Mouse (Mus musculus) layer of hippocampus, adult 18-20 months (tissue): ENCODE measurements around the gene Ghsr. TPM values are rescaled to one million over a fixed set of nuclear protein-coding genes. Genes with fewer than 3 reads are reported as not detected.
"Not testable (repeated sequence)": the region's sequence is repeated elsewhere in the genome, so short reads cannot be mapped to it uniquely, and the experiment has no call there.

ENCODE experiments used
- DNase-seq, 2 experiments: peaks; one replicate each; pipeline ENCODE4 v3.0.0; 2022; ENCODE audit warnings: low spot score in 2 of 2
- long read RNA-seq: library from polyadenylated mRNA; stranded (forward); transcript quantifications from one replicate; pipeline ENCODE4 v2.0.0, GENCODE M21; 2021
- total RNA-seq, 2 experiments: library from RNA; stranded (reverse); gene quantifications; 2 replicates each; pipeline ENCODE4 v1.2.3; 2021

Ghsr gene
- total RNA-seq, result 1 to 10 TPM; 1.4 to 1.7 TPM
- long read RNA-seq, partial matches to known transcripts, result 0 of 2 reads
- long read RNA-seq, other reads (novel, unspliced or antisense), result 2 of 2 reads

GRCm38 (mm10) chr3:27371276-27371621 is at the start of gene Ghsr:
Ghsr (plus strand) TSS chr3:27371351.
- no peak for DNase-seq

DNA sequence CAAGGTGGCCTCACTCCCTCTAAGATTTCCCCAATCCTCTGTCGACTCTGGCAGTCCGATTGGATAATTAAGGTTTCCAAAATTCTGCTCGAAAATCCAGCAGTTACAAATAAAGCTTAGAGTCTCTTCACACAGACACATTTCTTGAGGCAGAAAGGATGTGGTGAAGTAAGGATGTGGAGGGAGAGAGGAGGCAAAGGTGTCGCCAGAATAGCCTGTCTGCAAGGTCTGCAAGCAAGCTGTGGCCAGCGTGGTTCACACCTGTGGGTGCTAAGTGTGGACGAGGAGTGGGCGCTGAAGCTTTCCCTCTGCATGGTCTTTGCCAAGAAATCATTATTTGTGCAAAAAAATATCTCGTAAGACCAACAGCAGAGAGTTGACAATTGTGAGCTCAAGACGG is 48.6 kb upstream of the Ghsr start:
- no peak for DNase-seq

GRCm38 (mm10) chr3:27323551-27323950 is 47.6 kb upstream of the Ghsr start:
- no peak for DNase-seq

DNA sequence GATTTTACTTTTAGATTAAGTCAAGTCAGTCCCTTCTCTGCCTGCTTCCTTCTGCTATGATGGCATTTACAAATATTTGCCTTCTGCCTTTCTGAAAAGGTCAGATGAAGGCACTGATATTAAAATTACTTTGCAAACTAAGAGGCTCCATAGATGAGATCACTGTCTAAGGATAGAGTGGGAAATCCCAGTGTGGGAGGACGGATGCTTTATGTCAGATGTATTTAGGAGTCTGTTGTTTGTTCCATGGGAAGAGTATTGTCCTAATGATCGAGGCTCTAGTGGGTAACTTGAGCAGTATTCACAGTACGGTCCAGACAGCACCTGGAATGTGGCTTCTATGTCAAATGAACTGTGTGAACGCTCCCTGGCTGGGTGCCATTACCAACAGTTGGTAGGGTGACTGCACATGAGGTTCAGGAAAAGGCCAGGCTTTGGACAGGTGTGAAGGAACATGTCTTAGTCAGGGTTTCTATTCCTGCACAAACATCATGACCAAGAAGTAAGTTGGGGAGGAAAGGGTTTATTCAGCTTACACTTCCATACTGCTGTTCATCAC is 44.4 kb upstream of the Ghsr start:
- DNase-seq, result no peak

- no peak for DNase-seq
These were observed 40.4 kb upstream of the Ghsr start for GRCm38 (mm10) chr3:27330706-27331105.

DNA sequence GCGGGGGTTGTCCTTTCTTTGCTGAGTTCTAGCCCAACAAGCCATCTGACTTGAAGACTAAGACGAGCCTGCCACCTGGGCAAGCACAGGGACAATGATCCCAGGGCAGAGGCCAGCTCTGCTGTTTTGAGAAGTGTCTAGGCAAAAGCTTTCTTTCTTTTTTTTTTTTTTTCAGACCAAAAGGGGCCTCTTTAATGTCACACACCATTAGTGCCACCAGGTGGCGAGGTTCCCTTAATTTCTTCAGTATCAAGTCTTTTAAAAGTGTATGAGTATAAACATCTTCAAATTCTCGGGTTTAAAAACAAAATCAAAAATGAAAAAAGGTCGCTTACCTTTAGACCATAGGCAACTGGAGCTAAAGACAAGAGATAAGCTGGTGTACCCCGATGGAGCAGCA is 32.7 kb upstream of the Ghsr start:
- DNase-seq, result peak in 1 of 2 experiments; percentile 71

DNA sequence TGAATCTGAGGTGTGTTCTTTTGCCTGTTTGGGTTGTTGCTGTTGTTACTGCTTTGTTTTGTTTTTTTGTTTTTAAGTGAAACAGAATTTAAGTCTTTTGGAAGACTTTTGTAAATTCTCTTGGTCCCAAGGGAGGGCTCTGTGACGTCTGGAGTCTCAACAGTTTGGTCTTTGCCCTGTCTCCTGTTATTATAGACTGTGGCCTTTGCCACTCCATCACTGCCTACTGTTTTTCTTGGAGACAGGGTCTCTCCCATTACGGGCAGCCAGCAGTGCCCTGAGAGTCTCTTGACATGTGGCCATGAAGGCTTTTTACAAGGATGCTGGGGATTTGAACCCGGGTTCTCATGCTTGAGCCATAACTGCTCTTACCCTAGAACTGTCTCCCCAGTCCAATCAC is 32.3 kb upstream of the Ghsr start:
- no peak for DNase-seq

DNA sequence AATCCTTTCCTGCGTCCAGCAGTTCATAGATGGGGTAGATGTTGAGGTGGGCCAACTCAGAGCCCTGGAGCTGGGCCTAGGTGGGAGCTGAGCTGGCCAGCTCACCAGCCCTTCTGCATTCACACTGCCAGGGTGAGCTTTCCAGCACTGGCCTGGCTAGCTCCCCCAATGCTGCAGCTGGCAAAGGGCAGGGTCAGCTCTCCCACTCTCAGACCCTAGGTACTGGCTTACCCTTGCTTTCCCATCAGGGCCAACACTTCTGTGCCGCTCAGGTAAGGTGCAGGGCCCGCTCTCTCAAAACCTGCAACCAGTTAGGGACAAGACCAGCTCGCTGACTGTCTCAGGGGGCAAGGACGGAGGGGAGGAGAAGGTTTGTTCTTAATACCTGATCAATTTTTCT is 30.4 kb upstream of the Ghsr start:
- DNase-seq, result no peak

GRCm38 (mm10) chr3:27342462-27342861 is 28.7 kb upstream of the Ghsr start:
- no peak for DNase-seq

DNA sequence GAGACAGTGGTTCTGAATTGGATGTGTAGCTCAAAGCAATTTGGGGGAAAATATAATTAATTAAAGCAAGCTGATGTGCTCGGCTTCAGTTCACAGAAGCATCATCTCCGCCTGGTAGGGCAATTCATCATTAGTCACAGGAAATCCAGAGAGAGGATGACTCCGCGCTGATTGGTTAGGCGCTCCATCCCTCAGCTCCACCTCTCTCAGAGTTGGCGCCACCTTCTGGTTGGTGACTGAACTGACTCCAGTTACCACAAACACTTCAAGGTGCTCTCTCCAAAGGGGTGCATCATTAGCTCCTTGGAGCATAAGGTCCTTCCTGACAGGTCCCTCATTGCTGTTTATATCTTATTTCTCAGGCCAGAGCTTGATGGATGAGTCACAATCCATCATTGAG is 25.6 kb upstream of the Ghsr start:
- DNase-seq, result no peak

DNA sequence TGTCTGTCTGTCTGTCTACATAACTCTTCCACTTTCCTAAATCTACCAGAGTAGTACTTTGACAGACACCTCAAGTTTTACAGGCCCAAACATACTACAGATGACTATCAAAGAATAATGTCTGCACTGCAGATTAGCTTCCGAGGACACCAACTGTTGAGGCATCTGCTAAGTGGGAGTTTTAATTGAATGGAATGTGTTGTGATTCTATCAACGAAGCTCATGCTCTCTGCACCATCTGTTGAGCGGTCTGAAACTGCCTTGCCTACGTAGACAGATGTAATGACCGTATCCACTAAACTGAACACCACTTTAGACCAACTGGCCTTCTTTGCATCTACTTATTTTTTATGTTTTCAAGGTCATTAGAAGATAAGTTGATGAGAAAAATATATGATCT is 22.7 kb upstream of the Ghsr start:
- peak; percentile 79 to 95 for DNase-seq

- DNase-seq, result no peak
These were observed 20.0 kb upstream of the Ghsr start for GRCm38 (mm10) chr3:27351105-27351504.

DNA sequence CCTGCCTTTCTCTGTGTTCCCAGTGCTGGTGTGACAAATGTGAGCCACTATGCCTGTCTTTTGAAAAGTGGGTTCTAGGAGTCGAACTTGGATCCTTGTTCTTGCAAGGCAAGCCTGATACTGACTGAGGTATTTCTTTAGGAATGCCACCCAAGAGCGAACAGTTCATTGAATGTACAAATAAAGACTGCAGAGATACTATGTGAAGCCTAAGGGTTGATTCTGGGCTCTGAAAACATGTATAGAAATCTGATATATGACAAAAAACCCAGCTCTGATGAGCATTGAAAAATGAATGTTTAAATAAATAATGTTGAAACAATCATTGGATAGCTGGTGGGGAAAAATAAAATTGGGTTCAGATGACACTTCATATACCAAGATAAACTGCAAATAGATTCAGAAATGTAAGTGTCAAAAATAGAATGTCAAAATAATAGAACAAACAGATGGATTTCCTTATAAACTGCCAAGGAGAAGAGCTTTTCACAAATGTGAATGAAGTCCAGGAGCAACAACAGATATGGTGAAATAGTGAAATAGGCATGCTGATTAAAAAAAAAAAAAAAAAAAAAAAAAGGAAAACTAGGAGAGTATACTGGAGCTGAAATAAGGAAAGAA is 11.9 kb upstream of the Ghsr start:
- no peak for DNase-seq

DNA sequence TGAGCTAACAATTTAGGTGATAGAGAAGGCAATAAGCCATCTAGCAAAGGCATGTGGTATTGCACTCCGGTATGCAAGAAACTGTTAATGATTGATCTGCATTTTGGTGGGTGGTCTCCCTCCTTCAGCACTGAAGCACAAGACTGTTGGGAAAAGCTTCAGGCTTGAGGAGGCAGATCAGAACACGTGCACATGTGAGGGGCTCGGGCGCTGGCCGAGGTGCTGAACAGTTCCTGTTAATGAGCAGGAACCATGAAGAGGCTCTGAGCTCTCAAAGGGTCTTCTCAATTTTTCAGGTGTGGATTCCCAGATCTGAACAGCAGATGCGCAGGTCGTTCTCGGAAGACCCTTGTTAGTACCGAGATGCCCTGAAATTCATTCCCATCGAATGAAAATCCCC is 1.0 kb upstream of the Ghsr start:
- no peak for DNase-seq

- DNase-seq, result no peak
These were observed 422 bp upstream of the Ghsr start for GRCm38 (mm10) chr3:27370582-27371275.

DNA sequence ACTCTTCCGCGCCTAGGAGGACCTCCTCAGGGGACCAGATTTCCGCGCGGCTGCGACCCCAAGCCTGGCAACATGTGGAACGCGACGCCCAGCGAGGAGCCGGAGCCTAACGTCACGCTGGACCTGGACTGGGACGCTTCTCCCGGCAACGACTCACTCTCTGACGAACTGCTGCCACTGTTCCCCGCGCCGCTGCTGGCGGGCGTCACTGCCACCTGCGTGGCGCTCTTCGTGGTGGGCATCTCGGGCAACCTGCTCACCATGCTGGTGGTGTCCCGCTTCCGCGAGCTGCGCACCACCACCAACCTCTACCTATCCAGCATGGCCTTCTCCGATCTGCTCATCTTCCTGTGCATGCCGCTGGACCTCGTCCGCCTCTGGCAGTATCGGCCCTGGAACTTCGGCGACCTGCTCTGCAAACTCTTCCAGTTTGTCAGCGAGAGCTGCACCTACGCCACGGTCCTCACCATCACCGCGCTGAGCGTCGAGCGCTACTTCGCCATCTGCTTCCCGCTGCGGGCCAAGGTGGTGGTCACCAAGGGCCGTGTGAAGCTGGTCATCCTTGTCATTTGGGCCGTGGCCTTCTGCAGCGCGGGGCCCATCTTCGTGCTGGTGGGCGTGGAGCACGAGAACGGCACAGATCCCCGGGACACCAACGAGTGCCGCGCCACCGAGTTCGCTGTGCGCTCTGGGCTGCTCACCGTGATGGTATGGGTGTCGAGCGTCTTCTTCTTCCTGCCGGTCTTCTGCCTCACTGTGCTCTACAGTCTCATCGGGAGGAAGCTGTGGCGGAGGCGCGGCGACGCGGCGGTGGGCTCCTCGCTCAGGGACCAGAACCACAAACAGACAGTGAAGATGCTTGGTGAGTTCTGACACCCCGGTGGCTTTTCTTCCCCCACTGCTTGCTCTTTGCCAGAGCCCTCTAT is 837 bp downstream of the Ghsr start:
- no peak for DNase-seq

DNA sequence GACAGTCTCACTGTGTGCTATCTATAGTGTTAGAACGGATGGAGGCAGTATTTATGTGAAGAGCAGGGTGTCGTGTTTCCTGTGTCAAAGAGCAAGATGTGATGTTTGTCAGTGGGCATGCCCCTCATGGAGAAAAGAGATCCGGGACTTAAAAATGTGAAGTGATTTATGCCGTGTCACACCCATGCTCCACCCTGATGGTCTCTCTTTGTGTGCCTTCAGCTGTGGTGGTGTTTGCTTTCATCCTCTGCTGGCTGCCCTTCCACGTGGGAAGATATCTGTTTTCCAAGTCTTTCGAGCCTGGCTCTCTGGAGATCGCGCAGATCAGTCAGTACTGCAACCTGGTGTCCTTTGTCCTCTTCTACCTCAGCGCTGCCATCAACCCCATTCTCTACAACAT is 3.2 kb downstream of the Ghsr start:
- DNase-seq, result no peak

DNA sequence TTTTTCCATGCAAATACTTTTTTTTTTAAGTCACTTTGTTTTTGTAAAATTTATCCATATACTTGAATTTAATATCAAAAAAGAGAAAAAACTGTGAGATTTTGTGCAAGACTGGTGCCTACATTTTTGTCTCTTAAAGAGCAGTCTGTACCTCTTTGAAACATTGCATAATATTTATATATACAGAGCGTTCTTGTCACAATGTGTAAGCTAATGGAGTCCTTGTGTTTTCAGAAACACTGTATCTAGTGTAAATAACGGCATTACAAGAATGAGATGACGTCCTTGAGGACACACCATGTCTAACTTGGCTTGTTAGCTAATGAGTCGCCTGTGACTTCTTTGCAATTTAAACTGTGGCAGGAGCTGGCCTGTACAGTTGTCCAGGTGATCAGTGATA is 6.8 kb downstream of the Ghsr start:
- DNase-seq, result no peak

DNA sequence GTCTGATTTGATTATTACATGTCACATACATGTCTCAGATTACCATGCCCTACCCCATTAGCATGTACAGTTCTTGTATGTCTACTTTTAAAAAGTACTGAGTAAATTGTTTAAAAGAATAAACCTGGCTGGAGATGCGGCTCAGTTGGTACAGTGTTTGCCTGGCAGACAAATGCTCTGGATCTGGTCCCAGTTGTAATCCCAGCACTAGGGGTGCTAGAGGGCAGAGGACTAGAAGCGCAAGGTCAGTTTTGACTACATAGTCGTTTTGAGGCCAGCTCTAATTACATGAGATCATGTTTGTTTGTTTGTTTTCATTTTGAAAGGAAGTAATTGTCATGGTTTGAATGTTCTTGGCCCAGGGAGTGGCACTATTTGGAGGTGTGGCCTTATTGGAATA is 13.7 kb downstream of the Ghsr start:
- no peak for DNase-seq

DNA sequence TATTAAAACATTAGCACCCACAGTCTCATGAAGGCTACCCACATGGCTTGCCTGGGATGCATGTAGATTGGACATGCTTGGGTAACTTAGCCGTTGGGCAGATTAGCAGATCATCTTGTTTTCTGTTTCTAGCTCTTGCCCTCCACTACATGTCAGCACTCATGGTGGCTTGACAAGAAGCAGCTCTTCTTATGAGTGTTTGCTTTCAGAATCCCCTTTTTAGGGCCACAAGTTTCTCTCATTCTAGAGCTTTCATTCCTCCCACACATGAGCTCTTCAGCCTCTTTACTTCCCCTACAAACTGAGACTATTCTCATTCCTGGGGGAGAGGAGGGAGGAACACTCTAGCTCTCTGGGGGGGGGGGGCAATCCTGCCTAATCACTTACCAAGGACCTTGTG is 18.8 kb downstream of the Ghsr start:
- DNase-seq, result no peak

DNA sequence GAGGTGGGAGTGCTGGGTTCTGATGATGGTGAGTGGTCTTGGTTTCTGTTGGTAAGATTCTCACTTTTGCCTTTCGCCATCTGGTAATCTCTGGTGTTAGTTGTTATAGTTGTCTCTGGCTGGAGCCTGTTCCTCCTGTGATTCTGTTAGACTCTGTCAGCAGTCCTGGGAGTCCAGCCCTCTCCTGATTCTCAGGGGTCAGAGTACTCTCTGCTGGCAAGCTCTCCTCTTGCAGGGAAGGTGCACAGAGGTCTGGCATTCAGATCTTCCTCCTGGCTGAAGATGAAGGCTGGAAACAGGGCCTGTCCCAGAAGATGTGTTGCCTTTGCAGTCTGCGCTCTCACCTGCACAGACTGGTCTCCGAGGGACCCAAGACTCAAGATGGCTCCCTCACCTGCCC is 29.8 kb downstream of the Ghsr start:
- not testable (repeated sequence) for DNase-seq

DNA sequence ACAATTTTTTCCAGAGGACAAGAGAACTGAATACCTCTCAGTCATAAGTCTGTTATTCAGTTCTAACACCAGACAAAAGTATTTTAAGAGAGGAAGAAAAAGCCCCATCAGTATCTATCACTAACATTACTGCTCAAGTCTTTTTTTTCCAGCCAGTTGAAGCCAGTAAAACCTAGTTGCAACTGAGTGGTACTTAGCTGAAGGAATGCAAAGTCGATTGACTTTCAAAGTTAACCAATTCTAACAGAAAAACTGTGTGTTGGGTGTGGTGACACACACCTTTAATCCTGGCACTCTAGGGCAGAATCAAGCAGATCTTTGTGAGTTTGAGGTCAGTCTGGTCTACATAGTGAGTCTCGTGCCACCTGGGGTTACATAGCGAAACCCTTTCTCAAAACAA is 35.3 kb downstream of the Ghsr start:
- no peak for DNase-seq
